Mouse (Mus musculus): Measurements from ENCODE around the gene Pomgnt1.
A peak's percentile ranks its signal among the peaks of the same experiment; 100 is the strongest.

Pomgnt1 gene

GRCm38 (mm10) chr4:116140801-116141574, 17.3 kb downstream of the Pomgnt1 start:
- DNase-seq: no peak

GRCm38 (mm10) chr4:116141736-116142135, 18.1 kb downstream of the Pomgnt1 start:
- DNase-seq: no peak

GRCm38 (mm10) chr4:116142269-116142668, 18.6 kb downstream of the Pomgnt1 start:
- DNase-seq: no peak

- DNase-seq: peak; percentile 94 to 96
Observed at GRCm38 (mm10) chr4:116143317-116143811, 19.7 kb downstream of the Pomgnt1 start.

- DNase-seq: peak; percentile 77 to 85
Observed at GRCm38 (mm10) chr4:116143891-116144717, 20.5 kb downstream of the Pomgnt1 start.

- DNase-seq: no peak
Observed at GRCm38 (mm10) chr4:116149812-116150155, 26.1 kb downstream of the Pomgnt1 start.

GRCm38 (mm10) chr4:116150156-116150861, 26.7 kb downstream of the Pomgnt1 start:
- peak; percentile 61 to 76 for DNase-seq

GRCm38 (mm10) chr4:116150862-116151221, 27.2 kb downstream of the Pomgnt1 start:
- no peak for DNase-seq

GRCm38 (mm10) chr4:116151238-116151637, 27.6 kb downstream of the Pomgnt1 start, which contains the start of gene Lurap1:
Gene Lurap1, minus strand, starts transcription at chr4:116151338.
- DNase-seq: no peak

- DNase-seq: no peak
Observed at GRCm38 (mm10) chr4:116152702-116153101, 29.1 kb downstream of the Pomgnt1 start.

GRCm38 (mm10) chr4:116157882-116158281, 34.2 kb downstream of the Pomgnt1 start:
- no peak for DNase-seq

GRCm38 (mm10) chr4:116159912-116160311, 36.3 kb downstream of the Pomgnt1 start:
- DNase-seq: peak in 1 of 2 experiments; percentile 48

GRCm38 (mm10) chr4:116160769-116161168, 37.1 kb downstream of the Pomgnt1 start:
- DNase-seq: no peak

- no peak for DNase-seq
Observed at GRCm38 (mm10) chr4:116162142-116162541, 38.5 kb downstream of the Pomgnt1 start.

- no peak for DNase-seq
Observed at GRCm38 (mm10) chr4:116164759-116165554, 41.3 kb downstream of the Pomgnt1 start.

- DNase-seq: no peak
Observed at GRCm38 (mm10) chr4:116165708-116166407, 42.2 kb downstream of the Pomgnt1 start.

GRCm38 (mm10) chr4:116167404-116167803, 43.8 kb downstream of the Pomgnt1 start, which contains the start of gene Tspan1:
Gene Tspan1, minus strand, starts transcription at chr4:116167601.
- peak; percentile 49 to 52 for DNase-seq

- DNase-seq: peak; percentile 87 to 91
Observed at GRCm38 (mm10) chr4:116168617-116169352, 45.1 kb downstream of the Pomgnt1 start.

GRCm38 (mm10) chr4:116169353-116169672, 45.7 kb downstream of the Pomgnt1 start:
- DNase-seq: no peak

- peak in 1 of 2 experiments; percentile 19 for DNase-seq
Observed at GRCm38 (mm10) chr4:116173072-116173471, 49.4 kb downstream of the Pomgnt1 start, which contains the start of the genes 1700042G07Rik and Gm49337. Gene 1700042G07Rik, plus strand, starts transcription at chr4:116173372. Gene Gm49337, plus strand, starts transcription at chr4:116173384.

- peak in 1 of 2 experiments; percentile 33 for DNase-seq
Observed at GRCm38 (mm10) chr4:116173752-116174151, 50.1 kb downstream of the Pomgnt1 start.

All from cerebellum, postnatal 36 days (tissue).